Mouse (Mus musculus): Measurements from ENCODE around the gene Naip2. TPM values are rescaled to one million over a fixed set of nuclear protein-coding genes. Genes with fewer than 3 reads are reported as not detected.
A peak's percentile ranks its signal among the peaks of the same experiment; 100 is the strongest.

The Naip2 gene
- total RNA-seq, 2 experiments from 2014 or later, result 0.34 to 0.51 TPM

DNA sequence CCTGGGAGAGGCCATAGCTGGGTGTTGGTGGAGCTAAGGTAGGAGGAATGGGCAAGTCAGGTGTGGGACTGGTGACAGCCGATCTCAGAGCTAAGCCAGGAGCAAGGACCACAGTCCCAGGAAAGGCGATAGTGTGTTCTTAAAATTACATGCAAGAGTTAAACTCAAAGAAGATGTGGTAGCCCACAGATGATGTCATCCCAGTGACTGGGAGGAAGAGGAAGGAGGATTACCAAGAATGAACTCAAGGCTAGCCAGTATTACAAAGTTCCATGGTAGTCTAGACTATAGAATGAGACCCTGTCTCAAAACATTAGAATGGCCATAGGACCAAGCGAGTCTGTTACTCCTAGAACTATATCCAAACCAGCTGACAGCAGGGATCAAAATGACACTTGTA, 45.3 kb downstream of the Naip2 start:
- TF ChIP-seq CTCF (conservative IDR thresholded peaks at IDR 0.05), result no peak
- no peak for DNase-seq (ENCODE audit: low spot score in 2 of 2)
- Histone ChIP-seq H3K27ac (no peak overlapping the region), H3K4me3 (no peak overlapping the region)

DNA sequence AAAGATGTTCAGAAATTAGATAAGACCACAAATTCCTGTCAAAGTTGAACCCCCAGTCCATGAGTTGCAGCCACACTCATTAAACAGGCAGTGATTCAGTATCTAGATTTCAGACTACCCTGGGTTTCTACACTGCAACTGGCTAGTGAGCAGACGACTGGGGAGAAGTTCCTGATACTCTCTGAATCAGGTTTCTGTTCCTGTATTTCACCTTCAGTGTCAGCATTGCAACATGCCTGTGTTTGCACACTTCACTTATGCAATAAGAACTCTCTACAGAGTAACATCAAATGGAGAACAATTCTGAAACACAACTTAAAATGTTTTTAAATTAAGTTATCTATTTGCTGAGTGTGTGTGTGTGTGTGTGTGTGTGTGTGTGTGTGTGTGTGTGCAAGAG, 49.2 kb downstream of the Naip2 start:
- no peak for TF ChIP-seq CTCF (conservative IDR thresholded peaks at IDR 0.05)

DNA sequence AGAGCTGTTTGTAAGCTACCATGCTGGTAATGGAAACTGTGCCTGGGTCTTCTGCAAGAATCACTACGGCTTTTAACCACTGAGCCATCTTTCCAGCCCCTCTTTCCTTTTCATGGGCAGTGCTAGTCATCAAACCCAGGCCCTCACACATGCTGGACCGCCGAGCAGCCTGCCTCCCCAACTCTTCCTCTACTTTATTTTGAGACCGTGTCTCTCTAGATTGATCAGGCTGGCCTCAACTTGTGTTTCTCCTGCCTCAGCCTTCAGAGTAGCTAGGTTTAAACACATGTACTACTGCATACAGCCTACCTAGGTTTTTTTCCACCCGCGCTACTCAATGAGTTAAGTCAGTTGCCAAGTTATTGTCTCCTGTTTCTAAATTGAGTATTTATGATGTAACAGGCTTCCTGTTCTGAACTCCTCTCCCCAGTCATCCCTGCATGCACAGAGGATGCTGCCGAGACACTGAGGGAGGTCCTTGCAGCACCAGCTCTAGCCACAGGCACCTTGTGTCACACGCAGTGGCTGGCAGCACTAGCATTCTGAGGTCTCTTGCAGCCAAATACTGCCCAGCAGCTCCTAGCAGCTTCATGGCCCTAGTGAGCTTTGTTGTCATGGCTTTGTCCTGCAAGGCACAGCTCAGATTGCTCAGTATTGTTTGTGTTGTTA, 60.1 kb downstream of the Naip2 start:
- H3K4me3 ChIP-seq, result no peak overlapping the region
- no peak overlapping the region for H3K27ac ChIP-seq
- DNase-seq (ENCODE audit: low spot score in 2 of 2), result no peak
- no peak for TF ChIP-seq CTCF (conservative IDR thresholded peaks at IDR 0.05)

More for the DNA sequence above, 49.2 kb downstream of the Naip2 start:
- Histone ChIP-seq H3K27ac (no peak overlapping the region), H3K4me3 (no peak overlapping the region)
- no peak for DNase-seq (ENCODE audit: low spot score in 2 of 2)

DNA sequence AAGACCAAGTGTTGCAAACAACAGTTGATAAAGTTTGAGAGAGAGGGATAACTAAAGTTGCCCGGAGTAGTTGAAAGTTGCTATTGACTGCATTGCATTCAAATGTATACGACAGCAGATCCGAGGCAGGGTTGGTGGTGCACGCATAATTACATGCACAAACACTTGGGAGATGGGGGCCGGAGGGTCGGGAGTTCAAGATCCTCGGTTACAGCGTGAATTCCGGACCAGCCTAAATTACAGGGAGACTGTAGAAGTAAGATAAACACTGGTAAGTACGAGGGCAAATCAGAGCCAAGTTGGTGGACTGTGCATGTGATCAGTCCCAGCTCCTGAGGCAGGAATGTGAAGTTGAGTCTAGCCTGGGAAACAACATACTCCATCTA, 76.6 kb downstream of the Naip2 start:
- no peak for DNase-seq (ENCODE audit: low spot score in 2 of 2)
- peak overlapping the region; percentile 100 for H3K4me3 ChIP-seq
- peak overlapping the region; percentile 82 for H3K27ac ChIP-seq
- TF ChIP-seq CTCF (conservative IDR thresholded peaks at IDR 0.05), result no peak

DNA sequence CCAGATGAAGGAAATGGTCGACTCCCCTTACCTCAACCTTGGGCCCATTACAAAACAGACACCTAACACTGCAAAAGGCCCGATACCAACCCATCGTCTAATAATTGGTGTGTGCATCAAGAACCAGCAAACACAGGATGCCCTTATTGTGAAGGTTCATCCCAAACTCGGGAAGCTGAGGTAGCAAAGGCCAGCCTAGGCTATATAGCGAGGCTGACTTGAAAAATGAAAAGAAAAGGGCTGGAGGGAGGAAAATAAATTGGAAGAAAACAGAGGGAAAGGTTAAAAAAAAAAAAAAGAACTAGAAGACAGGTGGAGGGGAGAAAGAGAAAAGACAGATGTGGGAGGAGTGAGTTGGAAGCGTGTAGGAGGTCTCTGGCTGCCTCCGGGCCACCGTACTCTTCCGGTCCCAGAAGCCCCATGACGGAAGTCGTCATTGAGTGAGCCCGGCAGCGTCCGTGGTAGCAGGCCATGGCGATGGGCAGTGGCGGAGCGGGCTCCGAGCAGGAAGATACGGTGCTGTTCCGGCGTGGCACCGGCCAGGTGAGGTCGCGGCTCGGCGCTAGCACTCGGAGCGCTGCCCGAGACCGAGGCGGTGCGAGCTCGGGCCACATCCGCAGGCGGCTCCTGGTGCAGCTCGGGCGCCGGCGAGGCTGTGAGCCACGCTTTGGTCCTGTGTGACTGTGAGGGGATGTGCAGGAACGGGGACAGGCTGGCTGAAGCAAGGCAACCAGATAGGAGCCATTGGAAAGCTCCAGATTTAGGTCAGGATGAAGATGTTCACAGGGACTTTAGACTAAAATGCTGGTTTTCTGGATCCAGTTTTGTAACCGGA, 77.3 kb downstream of the Naip2 start, which contains the start of gene Smn1:
Smn1 (plus strand) TSS at position 430 of the 835 bp plus-strand sequence.
- Histone ChIP-seq H3K27ac (peak within 1 kb of the TSS; percentile 82), H3K4me3 (peak within 1 kb of the TSS; percentile 100)
- no peak for TF ChIP-seq CTCF (conservative IDR thresholded peaks at IDR 0.05)
- peak; percentile 95 to 97 for DNase-seq (ENCODE audit: low spot score in 2 of 2)

DNA sequence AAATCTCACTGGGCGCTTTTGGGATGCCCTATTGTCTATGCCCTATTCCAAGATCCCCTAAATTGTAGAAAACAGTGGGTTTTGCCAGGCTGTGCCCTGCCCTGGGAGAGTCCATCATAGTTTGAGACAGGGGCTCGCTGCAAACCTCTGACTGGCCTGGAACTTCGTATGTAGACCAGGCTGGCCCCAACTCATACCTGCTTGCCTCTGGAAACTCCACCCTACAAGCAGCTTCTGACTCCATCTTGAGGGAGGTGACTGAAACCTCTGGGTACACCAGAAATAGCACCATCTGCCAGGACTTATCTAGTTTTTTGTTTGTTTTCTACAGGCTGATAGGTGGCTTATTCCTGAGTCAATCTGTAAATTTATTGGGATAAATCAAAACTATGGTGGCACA, 77.9 kb downstream of the Naip2 start:
- Histone ChIP-seq H3K27ac (peak overlapping the region; percentile 82), H3K4me3 (peak overlapping the region; percentile 100)
- no peak for TF ChIP-seq CTCF (conservative IDR thresholded peaks at IDR 0.05)
- no peak for DNase-seq (ENCODE audit: low spot score in 2 of 2)

DNA sequence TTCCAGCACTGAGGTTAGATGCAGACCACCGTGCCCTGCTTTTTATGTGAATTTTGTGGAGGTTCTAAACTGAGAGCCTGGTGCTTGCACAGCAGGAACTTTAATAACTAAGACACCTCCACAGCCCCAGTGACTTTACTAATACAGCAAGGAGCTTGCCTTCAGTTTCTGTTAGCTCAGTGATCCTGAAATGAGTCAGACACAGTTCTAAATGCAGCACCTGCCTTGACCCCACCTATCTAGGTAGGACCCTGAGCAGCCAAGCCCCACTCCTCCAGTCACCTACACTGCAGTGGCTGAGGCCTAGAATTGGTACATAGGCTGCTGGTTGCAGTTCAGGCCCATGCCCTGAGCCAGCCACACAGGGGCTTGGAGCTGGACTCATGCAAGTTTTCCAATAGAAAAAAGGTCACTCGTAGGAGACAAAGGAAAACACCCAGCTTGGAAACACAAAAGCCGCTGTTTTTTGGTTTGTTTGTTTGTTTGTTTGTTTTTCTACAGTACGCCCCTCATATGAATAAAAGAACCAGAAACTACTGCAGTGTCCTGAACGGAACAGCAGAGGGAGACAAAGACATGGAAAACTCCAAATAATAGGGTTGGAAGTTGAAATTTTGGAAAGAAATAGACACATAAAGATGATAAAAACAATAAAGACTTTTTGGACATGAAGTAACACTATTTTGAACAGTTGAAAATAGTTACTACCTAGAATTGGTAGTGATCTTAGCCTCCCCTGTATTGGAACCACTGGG, 89.5 kb downstream of the Naip2 start:
- Histone ChIP-seq H3K27ac (no peak overlapping the region), H3K4me3 (no peak overlapping the region)
- no peak for DNase-seq (ENCODE audit: low spot score in 2 of 2)
- TF ChIP-seq CTCF (conservative IDR thresholded peaks at IDR 0.05), result peak; percentile 90

DNA sequence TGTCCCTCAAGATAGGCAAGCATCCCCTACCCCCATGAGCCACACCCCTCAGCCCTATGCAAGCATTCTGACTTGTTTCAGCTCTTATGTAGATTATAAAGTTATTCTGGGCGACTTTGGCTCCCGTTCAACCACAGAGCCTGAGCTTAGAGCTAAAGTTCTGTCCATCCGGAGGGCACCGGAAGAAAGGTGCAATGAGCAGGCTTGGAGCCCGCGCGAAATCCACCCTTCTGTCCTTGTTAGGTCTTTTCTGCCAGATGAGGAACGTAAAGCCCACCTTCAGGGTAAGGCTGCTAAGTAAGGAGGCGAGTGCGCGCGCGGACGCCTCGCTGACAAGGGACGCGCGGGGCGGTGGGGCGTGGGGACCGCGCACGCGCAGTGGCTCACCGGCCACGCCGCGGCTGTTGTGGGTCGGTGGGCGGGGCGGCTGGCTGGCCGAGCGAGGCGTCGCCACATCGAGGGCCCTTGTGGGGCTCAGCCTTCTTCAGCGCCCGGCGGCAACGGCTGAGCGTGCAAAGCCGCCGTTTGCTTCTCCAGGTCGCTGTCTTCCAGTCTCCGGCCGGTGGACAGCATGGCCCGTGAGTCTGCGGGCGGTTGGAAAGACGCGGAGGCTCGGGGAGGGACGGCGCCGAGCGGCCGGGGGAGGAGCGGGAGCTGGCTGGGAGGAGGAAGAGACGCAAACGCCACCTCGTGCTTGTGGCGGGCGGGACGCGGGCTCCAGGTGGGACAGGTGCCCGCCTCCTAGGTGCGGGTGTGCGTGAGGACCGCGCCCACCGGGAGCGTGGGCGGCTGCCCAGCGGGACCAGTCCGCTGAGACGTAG, 94.0 kb downstream of the Naip2 start, which contains the start of gene Serf1:
Serf1 (plus strand) TSS at position 361 of the 821 bp plus-strand sequence.
- TF ChIP-seq CTCF (conservative IDR thresholded peaks at IDR 0.05), result no peak
- DNase-seq (ENCODE audit: low spot score in 2 of 2), result peak; percentile 70 to 73
- H3K4me3 ChIP-seq, result peak within 1 kb of the TSS; percentile 79
- H3K27ac ChIP-seq, result peak within 1 kb of the TSS; percentile 64

DNA sequence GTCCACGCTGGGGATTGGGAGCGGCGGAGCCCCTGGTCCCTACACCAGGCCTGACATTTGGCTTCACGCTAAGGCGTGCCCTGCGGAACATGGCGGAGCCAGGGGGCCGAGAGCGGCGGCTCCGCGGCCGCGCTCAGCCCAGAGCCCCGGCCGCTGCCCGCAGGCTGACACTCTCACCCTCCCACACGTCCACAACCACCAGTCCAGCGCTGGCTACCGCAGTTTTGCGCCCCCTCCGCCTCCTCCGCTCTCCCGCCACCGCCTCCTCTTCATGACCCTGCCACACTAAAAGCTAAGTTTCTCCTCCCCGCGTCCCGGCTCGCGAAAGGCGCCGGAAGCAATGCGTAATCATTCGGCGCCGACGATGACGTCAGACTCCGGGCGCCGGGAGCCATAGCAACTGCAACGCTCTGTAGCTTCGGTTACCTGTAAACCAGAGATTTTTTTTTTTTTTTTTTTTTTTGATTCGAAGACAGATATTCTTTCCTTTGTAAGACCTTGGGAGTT, 98.1 kb downstream of the Naip2 start, which contains the start of gene Bdp1:
Bdp1 (minus strand) TSS at position 323 of the 507 bp plus-strand sequence.
- Histone ChIP-seq H3K27ac (peak within 1 kb of the TSS; percentile 89), H3K4me3 (peak within 1 kb of the TSS; percentile 70)
- TF ChIP-seq CTCF (conservative IDR thresholded peaks at IDR 0.05), result no peak
- peak; percentile 92 to 97 for DNase-seq (ENCODE audit: low spot score in 2 of 2)

DNA sequence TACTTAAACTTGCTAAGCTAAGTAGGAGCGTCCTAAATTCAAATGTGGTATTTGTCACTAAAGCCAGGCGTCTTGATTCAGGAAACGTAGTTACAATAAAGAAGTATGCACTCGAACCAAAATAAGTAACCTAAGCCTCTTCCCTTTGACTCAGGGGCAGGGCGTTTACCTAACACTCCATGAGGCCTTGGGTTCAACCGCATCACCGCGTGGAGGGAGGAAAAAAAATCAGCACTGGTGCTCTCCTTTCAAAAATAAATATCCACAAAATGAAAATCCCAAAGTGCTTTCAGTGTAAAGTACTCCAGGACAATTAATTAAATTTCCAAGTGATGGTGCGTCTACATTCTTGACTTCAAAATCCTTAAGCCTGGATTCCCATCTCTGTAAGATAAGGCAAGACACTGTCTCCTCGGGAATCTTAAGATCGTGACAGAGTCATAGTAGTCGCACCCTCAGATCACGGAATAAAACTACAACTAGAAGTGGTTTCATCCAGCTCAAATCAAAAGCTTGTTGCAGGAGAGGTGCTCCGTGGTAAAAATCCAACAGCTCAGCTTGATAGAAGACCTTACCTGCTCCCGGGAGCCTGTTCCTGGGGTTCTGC, 98.7 kb downstream of the Naip2 start:
- H3K27ac ChIP-seq, result peak overlapping the region; percentile 89
- no peak for DNase-seq (ENCODE audit: low spot score in 2 of 2)
- no peak for TF ChIP-seq CTCF (conservative IDR thresholded peaks at IDR 0.05)
- peak overlapping the region; percentile 70 for H3K4me3 ChIP-seq

DNA sequence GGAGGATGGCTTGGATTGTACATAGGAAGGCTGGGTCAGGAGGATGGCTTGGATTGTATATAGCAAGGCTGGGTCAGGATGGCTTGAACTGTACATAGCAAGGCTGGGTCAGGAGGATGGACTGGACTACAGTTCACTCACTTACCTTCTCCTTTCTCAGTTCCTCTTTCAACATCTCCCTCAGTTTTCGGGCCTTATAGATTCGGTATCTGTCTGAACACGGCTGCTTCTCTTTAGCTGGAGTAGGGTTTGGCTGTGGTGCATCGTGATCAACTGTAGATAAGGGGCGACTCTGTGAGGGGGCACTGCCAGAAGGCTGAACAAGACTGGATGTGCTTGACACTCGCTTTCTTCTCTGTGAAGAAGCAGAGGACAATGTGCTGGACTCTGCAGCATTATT, 103.1 kb downstream of the Naip2 start:
- Histone ChIP-seq H3K4me3 (no peak overlapping the region), H3K27ac (no peak overlapping the region)
- no peak for DNase-seq (ENCODE audit: low spot score in 2 of 2)
- TF ChIP-seq CTCF (conservative IDR thresholded peaks at IDR 0.05), result no peak

Other genes starting within 250 kb of the Naip2 start
- 10 to 100 TPM; 29.0 to 30.7 TPM for gene Mccc2, start 186.5 kb downstream of the Naip2 start, total RNA-seq (2021)
- 10 to 100 TPM; 36.3 to 38.6 TPM for gene Bdp1, start 98.0 kb downstream of the Naip2 start, total RNA-seq (2021)
- 10 to 100 TPM; 11.4 to 16.7 TPM for gene Serf1, start 94.1 kb downstream of the Naip2 start, total RNA-seq (2021)
- gene Smn1, start 77.2 kb downstream of the Naip2 start, total RNA-seq (2021), result 10 to 100 TPM; 40.3 to 41.2 TPM
- gene Naip5, start 44.2 kb upstream of the Naip2 start, total RNA-seq (2021), result under 1 TPM; 0.37 to 0.41 TPM
- gene Naip6, start 115.6 kb upstream of the Naip2 start, total RNA-seq (2021), result under 1 TPM; 0.22 to 0.23 TPM